Mouse (Mus musculus): ENCODE measurements around the gene Myo18b.

DNA sequence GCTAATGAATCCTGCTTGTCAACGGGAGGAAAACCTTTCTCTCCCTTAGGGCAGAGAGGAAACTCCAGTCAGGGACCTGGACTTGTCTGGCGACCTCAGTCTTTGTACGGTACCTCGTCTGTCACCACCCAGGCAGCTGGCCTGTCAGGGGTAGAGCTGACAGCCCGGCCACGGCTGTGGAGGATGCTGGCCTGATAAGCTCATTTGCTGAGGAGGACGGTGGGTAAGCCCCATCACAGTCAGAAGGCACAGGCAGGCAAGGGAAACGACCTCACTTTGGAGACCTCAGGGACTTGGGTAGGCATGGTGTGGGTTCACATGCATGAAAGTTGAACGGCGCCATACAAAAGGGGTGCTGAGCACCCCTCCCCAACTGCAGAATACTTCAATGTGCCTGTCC, 140.6 kb downstream of the Myo18b start:
- TF ChIP-seq POLR2A (IDR thresholded peaks at IDR 0.05; ENCODE audit: low read depth, low read length) (no peak), RAD21 (IDR thresholded peaks at IDR 0.05; ENCODE audit: low read depth, low read length) (no peak), MAFK (IDR thresholded peaks at IDR 0.05; ENCODE audit: insufficient replicate concordance, low read length) (no peak), PAX5 (IDR thresholded peaks at IDR 0.05; ENCODE audit: low read length) (no peak), ELF1 (IDR thresholded peaks at IDR 0.05; ENCODE audit: low read depth, low read length) (no peak), CTCF (conservative IDR thresholded peaks at IDR 0.05 in 1 of 2, IDR thresholded peaks at IDR 0.05 in 1 of 2; ENCODE audit: low read depth in 2 of 2, low read length in 2 of 2) (no peak), MXI1 (IDR thresholded peaks at IDR 0.05; ENCODE audit: low read depth, low read length) (no peak), JUND (conservative IDR thresholded peaks at IDR 0.05; ENCODE audit: low read depth, low read length) (no peak), CHD2 (IDR thresholded peaks at IDR 0.05; ENCODE audit: low read length) (no peak), EP300 (IDR thresholded peaks at IDR 0.05; ENCODE audit: low read length) (no peak)
